Mouse (Mus musculus) spleen, adult 2 months (tissue): ENCODE data around the gene Itpk1. TPM values are rescaled to one million over a fixed set of nuclear protein-coding genes. Genes with fewer than 3 reads are reported as not detected.
A peak's percentile ranks its signal among the peaks of the same experiment; 100 is the strongest.

Experiments used
- DNase-seq, 2 experiments: peaks; one replicate each; pipeline versions ENCODE4 v3.0.0 to v3.0.0-alpha.2; 2012 to 2021; ENCODE audit warnings: low spot score in 2 of 2, low read depth in 1 of 2
- H3K27ac ChIP-seq: fragments of 200-500 bp; 2 replicates; pipeline ENCODE4 v1.5.1; 2012; ENCODE audit warnings: low read length, inconsistent platforms; ENCODE audit not compliant: insufficient read depth
- H3K27me3 ChIP-seq: fragments of 200-500 bp; 2 replicates; pipeline ENCODE4 v1.6.1; 2012; ENCODE audit warnings: mild to moderate bottlenecking, moderate library complexity, low read length, inconsistent platforms; ENCODE audit not compliant: control insufficient read depth, insufficient read depth
- H3K36me3 ChIP-seq: fragments of 200-500 bp; 2 replicates; pipeline ENCODE4 v1.6.1; 2012; ENCODE audit warnings: mild to moderate bottlenecking, low read length, inconsistent platforms; ENCODE audit not compliant: control insufficient read depth, insufficient read depth
- H3K4me1 ChIP-seq: fragments of 200-500 bp; 2 replicates; pipeline ENCODE4 v1.6.1; 2011; ENCODE audit warnings: inconsistent platforms; ENCODE audit not compliant: control insufficient read depth, insufficient read depth, insufficient read length
- H3K4me3 ChIP-seq: fragments of 200-500 bp; 2 replicates; pipeline ENCODE4 v1.5.1; 2011; ENCODE audit warnings: mild to moderate bottlenecking, inconsistent platforms; ENCODE audit not compliant: insufficient read depth, insufficient read length; ENCODE audit errors: extremely low read depth
- CTCF ChIP-seq: fragments of 200-500 bp; IDR thresholded peaks from 2 replicates; pipeline ENCODE4 v1.5.1; 2011; ENCODE audit warnings: mild to moderate bottlenecking, inconsistent platforms; ENCODE audit not compliant: insufficient read depth, insufficient read length, insufficient replicate concordance; ENCODE audit errors: extremely low read depth
- POLR2A ChIP-seq: fragments of 200-500 bp; IDR thresholded peaks from 2 replicates; pipeline ENCODE4 v1.6.1; 2011; ENCODE audit warnings: low read depth, low read length, inconsistent platforms
- WGBS: fragments of 180-500 bp; shearing (Covaris S2); methylation state at CpG from one replicate; pipeline ENCODE4 v1.1.7; 2018; 5-methylcytosine and 5-hydroxymethylcytosine counted together
- polyA plus RNA-seq: library from polyadenylated mRNA; depleted of rRNA; stranded (reverse); fragments of >200 nt; gene quantifications from 2 replicates; pipeline ENCODE4 v1.2.3, GENCODE M21; 2012

The Itpk1 gene
- polyA plus RNA-seq, 1 experiment, result 22.2 TPM

DNA sequence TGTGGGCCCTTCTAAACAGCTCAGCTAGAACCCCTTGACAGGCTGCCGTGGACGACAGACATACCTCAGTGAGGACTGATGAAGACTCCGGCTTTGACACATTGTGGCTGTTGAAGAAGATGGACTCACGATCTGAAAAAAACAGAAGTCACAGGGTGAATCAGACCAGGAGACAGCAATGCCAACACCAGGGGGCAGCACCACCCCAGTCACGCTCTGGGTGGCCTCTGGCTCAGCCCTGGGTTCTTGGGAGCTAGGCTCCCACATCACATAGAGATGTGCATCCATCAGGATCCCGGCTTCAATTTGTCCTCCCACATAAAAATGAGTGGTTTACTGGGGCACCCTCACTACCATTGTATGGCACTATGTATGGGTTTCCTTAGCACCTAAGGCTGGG lies 125.7 kb downstream of the Itpk1 start:
- WGBS, result 61% methylated on average over 6 of the region's 6 CpGs
- Histone ChIP-seq H3K4me1 (peaks cover 4% of the 10 kb centered on the region; the same call in 1 of the 2 replicates), H3K27me3 (no peaks in the 10 kb centered on the region), H3K36me3 (peaks cover 25% of the 10 kb centered on the region), H3K27ac (no peak overlapping the region), H3K4me3 (no peak overlapping the region)
- peak; percentile 92 for TF ChIP-seq CTCF
- no peak for TF ChIP-seq POLR2A
- peak; percentile 22 to 67 for DNase-seq

DNA sequence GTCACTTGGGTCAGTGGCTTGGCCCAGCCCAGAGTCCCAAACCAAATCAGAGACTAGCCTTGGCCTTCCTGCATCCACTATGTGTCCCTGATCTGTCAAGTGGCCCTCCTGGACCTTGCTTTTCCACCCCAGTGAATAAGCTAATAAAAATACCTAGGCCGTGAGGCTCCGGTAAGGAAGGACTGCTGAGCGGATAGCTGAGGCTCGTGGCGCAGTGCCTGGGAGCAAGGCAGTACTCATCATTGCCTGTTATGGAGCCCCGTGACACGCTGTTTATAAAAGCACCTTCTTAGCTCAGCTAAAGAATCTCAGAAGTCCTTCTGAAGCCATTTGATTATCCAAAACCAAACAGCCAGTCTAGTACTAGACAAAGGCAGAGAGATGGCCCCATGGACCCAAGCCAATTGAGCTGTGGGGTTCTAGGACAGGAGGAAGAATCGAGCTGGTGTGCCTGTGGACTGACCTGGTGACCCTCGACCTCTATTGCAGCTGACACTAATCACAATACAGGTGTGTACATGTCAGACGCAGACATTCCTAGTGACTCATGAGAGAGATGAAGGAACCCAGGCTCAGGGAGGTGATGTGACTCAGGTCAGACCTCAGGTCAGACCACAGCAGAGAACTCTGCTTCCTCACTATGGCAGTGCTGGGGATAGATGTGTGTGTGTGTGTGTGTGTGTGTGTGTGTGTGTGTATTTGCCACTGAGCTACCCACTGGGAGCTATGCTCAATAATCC lies 127.9 kb downstream of the Itpk1 start:
- Histone ChIP-seq H3K27me3 (no peaks in the 10 kb centered on the region), H3K36me3 (peaks cover 34% of the 10 kb centered on the region), H3K27ac (no peak overlapping the region), H3K4me1 (peaks cover 4% of the 10 kb centered on the region; the same call in 1 of the 2 replicates), H3K4me3 (no peak overlapping the region)
- no peak for DNase-seq
- no peak for TF ChIP-seq POLR2A
- TF ChIP-seq CTCF, result no peak
- 95% methylated on average over 10 of the region's 10 CpGs for WGBS

DNA sequence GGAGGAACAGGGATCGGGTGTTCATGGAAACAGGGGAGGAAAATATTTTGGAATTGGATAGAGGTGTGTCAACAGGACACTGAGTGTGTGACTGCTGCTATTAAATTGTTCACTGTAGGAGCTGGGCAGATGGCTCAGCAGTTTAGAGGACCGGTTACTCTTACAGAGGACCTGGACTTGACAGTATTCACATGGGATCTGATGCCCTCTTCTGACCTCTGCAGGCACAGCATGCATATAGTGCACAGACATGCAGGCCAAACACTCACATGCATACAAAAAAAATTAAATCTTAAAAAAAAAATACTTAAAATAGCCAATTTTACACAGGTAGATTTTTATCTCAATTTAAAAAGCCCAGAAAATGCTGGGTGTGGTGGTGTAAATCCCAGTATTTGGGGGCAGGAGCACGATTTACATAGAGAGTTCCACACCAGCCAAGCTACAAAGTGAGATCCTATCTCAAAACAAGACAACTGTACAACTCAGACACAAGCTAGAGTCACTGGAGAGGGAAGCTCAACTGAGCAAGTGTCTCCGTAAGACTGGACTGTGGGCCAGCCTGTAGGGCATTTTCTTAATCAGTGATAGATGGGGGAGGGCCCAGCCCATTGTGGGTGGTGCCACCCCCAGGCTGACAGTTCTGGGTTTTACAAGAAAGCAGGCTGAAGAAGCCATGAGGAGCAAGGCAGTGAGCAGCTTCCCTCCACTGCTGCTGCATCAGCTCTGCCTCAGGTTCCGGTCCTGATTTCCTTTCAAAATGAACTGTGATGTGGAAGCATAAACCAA lies 129.0 kb downstream of the Itpk1 start:
- no peak overlapping the region for H3K27ac ChIP-seq
- H3K27me3 ChIP-seq, result no peaks in the 10 kb centered on the region
- TF ChIP-seq POLR2A (no peak), CTCF (no peak)
- DNase-seq, result no peak
- peaks cover 39% of the 10 kb centered on the region for H3K36me3 ChIP-seq
- H3K4me1 ChIP-seq, result no peaks in the 10 kb centered on the region
- 86% methylated on average over 5 of the region's 5 CpGs for WGBS
- no peak overlapping the region for H3K4me3 ChIP-seq

DNA sequence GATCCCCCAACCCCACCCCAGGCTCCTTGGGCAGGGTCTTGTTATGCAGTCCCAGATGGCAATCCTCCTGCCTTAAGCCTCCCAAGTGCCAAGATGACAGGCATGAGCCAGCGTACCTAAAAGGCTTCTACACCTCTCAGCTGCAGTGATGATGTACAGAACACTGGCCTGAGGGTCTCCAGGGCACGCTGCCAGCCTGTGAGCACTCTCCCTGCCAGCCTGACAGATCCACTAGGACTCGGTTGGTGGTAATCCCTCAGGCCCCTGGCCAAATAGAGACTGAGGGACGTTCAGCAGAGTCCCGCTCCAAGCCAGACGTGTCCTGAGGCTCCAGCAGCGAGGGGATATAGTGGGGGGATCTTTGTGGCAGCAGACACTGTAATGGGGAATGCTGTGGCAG lies 131.7 kb downstream of the Itpk1 start:
- no peaks in the 10 kb centered on the region for H3K4me1 ChIP-seq
- H3K36me3 ChIP-seq, result peaks cover 40% of the 10 kb centered on the region

DNA sequence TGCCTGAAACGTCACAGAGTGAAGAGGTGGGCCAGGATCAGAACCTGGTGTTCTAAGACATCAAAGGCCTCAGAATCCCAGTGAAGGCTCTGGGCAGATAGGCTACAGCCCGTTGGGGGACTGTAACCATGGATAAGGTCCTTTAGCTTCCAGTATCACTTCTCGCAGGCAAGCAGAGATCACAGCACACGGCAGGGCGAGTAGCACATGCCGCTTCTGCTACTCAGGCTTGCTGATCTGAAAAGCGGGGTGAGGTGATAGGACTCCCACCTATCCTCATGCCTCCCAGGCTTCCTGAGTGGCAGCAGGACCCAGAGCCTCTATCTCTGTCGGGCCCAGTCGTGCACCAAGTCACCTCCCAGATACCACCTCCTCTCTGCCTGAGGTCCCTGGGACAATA lies 133.1 kb downstream of the Itpk1 start:
- 91% methylated on average over 9 of the region's 9 CpGs for WGBS
- no peak for DNase-seq
- H3K4me1 ChIP-seq, result no peaks in the 10 kb centered on the region
- no peak overlapping the region for H3K4me3 ChIP-seq
- no peak overlapping the region for H3K27ac ChIP-seq
- no peaks in the 10 kb centered on the region for H3K27me3 ChIP-seq
- TF ChIP-seq POLR2A (no peak), CTCF (no peak)
- H3K36me3 ChIP-seq, result peaks cover 35% of the 10 kb centered on the region

More for the DNA sequence above, 131.7 kb downstream of the Itpk1 start:
- Histone ChIP-seq H3K4me3 (no peak overlapping the region), H3K27me3 (no peaks in the 10 kb centered on the region), H3K27ac (no peak overlapping the region)
- WGBS, result 91% methylated on average over 7 of the region's 7 CpGs
- TF ChIP-seq POLR2A (no peak), CTCF (no peak)
- no peak for DNase-seq

DNA sequence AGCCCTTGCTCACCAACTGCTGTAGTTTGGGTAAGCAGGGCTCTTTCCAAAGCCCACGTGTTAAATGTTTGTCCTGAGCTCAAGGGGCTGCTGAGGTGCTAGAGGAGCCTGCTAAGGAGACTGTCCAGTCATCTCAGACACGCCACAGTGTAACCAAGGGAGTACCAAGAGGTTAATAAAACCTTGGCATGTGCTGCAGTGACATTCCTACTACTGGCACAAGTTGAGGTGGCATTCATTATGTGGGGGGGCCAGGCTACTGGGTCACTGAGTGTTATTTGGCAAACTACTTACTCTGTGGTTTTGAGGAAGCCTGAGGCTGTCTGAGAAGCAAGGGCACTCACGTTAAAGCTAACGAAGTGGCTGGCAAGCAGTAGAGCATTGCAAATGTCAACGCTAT lies 134.0 kb downstream of the Itpk1 start:
- DNase-seq, result no peak
- TF ChIP-seq POLR2A (no peak), CTCF (no peak)
- Histone ChIP-seq H3K4me1 (no peaks in the 10 kb centered on the region), H3K36me3 (peaks cover 34% of the 10 kb centered on the region), H3K27me3 (no peaks in the 10 kb centered on the region), H3K4me3 (no peak overlapping the region), H3K27ac (no peak overlapping the region)
- WGBS, result 57% methylated on average over 5 of the region's 5 CpGs
